Mouse (Mus musculus) retina, postnatal 1 day (tissue): ENCODE measurements around the gene Kmt5a.
"Not testable (repeated sequence)": the region's sequence is repeated elsewhere in the genome, so short reads cannot be mapped to it uniquely, and the experiment has no call there.

ENCODE experiments used
- DNase-seq: peaks from one replicate; pipeline ENCODE4 v3.0.0-alpha.2; 2012

Gene Kmt5a

GRCm38 (mm10) chr5:124446301-124446881 is 6.7 kb downstream of the Kmt5a start:
- peak; percentile 52 for DNase-seq

- no peak for DNase-seq
These were observed 9.8 kb downstream of the Kmt5a start for GRCm38 (mm10) chr5:124449494-124449893.

- no peak for DNase-seq
These were observed 10.3 kb downstream of the Kmt5a start for GRCm38 (mm10) chr5:124450051-124450450.

- no peak for DNase-seq
These were observed 11.1 kb downstream of the Kmt5a start for GRCm38 (mm10) chr5:124450641-124451340.

- no peak for DNase-seq
These were observed 12.9 kb downstream of the Kmt5a start for GRCm38 (mm10) chr5:124452494-124453228.

- DNase-seq, result peak; percentile 25
These were observed 13.8 kb downstream of the Kmt5a start for GRCm38 (mm10) chr5:124453339-124454081.

GRCm38 (mm10) chr5:124454082-124454419 is 14.3 kb downstream of the Kmt5a start:
- no peak for DNase-seq

- DNase-seq, result no peak
These were observed 17.0 kb downstream of the Kmt5a start for GRCm38 (mm10) chr5:124456762-124457161.

- DNase-seq, result not testable (repeated sequence)
These were observed 21.2 kb downstream of the Kmt5a start for GRCm38 (mm10) chr5:124460922-124461321.

- DNase-seq, result no peak
These were observed 22.7 kb downstream of the Kmt5a start for GRCm38 (mm10) chr5:124462297-124463025.

GRCm38 (mm10) chr5:124463462-124463861 is 23.7 kb downstream of the Kmt5a start:
- DNase-seq, result no peak

- DNase-seq, result no peak
These were observed 25.2 kb downstream of the Kmt5a start for GRCm38 (mm10) chr5:124464905-124465304.

GRCm38 (mm10) chr5:124467766-124468165 is 28.0 kb downstream of the Kmt5a start:
- no peak for DNase-seq

GRCm38 (mm10) chr5:124468365-124468764 is 28.6 kb downstream of the Kmt5a start:
- DNase-seq, result no peak

- no peak for DNase-seq
These were observed 29.8 kb downstream of the Kmt5a start for GRCm38 (mm10) chr5:124469486-124469885.

GRCm38 (mm10) chr5:124470591-124471171 is 31.0 kb downstream of the Kmt5a start:
- no peak for DNase-seq

GRCm38 (mm10) chr5:124478873-124479204 is 39.1 kb downstream of the Kmt5a start:
- DNase-seq, result no peak

- DNase-seq, result no peak
These were observed 40.4 kb downstream of the Kmt5a start for GRCm38 (mm10) chr5:124480119-124480518.

GRCm38 (mm10) chr5:124481714-124482113 is 42.0 kb downstream of the Kmt5a start:
- DNase-seq, result no peak

- no peak for DNase-seq
These were observed 42.8 kb downstream of the Kmt5a start for GRCm38 (mm10) chr5:124482436-124482965.

- DNase-seq, result peak; percentile 95
These were observed 43.4 kb downstream of the Kmt5a start, which contains the start of gene Snrnp35 for GRCm38 (mm10) chr5:124482966-124483654. Gene Snrnp35, plus strand, starts transcription at chr5:124483134.
